Mouse (Mus musculus) heart, adult 9 months (tissue): ENCODE results near the gene Brf1.
A peak's percentile ranks its signal among the peaks of the same experiment; 100 is the strongest.

ENCODE experiments used
- DNase-seq, 2 experiments: peaks; one replicate each; pipeline ENCODE4 v3.0.0; 2022; ENCODE audit warnings: low spot score in 2 of 2

Brf1 gene

GRCm38 (mm10) chr12:112940238-112940637 is 60.3 kb downstream of the Brf1 start:
- DNase-seq, result no peak

GRCm38 (mm10) chr12:112938873-112939565 is 61.5 kb downstream of the Brf1 start:
- no peak for DNase-seq

DNA sequence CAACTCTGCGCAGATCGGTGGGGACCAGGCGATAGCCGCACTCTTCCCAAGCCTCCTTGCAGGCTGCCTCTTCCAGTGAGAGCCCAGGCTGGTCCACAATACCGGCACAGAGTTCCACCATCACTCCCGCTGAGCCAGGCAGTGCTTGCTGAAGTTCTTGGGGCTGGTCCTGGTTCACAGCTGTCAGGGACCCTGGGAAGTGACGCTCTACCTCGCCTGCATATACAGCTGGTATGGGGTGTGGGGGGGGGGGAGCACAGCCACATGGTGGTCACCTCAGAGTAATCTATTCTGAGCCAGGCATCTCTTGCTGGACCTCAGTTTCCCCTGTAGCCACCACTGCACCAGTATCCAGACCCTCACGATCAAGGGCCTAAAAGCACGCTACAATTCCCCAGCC is 62.1 kb downstream of the Brf1 start:
- DNase-seq, result no peak

DNA sequence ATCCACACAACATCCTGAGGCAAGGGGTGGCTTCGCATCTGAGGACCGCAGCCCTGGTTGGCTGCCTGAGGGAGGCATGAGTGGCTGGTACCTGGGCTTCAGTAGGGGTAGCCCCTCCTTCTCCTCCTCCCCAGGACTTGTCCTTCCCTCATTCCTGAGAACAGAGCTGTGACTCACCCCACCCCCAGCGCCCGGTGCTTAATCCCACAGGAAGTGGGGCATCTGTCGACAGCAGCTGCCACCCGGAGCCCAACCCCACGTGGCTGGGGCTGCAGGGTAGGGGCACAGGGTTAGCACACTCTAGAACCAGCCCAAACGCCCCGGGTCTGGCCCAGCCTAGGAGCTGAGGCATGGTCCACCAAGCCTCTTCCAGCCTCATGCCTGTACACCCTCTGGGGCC is 62.6 kb downstream of the Brf1 start:
- no peak for DNase-seq

DNA sequence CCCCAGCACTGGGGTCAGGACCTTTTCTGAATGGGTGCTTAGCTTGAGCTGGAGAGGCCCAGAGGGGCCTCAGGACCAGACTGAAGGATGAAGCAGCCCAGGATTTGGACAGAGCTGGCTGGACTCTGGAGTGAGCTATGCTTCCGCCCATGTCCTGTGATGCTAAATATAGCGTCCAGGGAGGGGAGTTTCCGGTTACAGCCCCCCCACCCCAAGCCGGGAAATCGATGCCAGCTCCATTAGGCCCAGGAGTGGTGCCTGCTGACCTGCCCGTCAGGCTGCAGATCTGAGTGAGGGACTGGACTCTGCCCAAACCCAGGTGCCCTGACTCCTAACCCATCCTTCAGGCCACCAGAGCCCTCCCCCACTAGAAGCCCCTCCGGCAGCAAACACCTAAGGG is 67.9 kb downstream of the Brf1 start:
- no peak for DNase-seq

GRCm38 (mm10) chr12:112929562-112930352 is 70.7 kb downstream of the Brf1 start, which contains the start of gene Jag2:
Jag2 (minus strand) TSS chr12:112929776.
- DNase-seq, result peak; percentile 66 to 78

DNA sequence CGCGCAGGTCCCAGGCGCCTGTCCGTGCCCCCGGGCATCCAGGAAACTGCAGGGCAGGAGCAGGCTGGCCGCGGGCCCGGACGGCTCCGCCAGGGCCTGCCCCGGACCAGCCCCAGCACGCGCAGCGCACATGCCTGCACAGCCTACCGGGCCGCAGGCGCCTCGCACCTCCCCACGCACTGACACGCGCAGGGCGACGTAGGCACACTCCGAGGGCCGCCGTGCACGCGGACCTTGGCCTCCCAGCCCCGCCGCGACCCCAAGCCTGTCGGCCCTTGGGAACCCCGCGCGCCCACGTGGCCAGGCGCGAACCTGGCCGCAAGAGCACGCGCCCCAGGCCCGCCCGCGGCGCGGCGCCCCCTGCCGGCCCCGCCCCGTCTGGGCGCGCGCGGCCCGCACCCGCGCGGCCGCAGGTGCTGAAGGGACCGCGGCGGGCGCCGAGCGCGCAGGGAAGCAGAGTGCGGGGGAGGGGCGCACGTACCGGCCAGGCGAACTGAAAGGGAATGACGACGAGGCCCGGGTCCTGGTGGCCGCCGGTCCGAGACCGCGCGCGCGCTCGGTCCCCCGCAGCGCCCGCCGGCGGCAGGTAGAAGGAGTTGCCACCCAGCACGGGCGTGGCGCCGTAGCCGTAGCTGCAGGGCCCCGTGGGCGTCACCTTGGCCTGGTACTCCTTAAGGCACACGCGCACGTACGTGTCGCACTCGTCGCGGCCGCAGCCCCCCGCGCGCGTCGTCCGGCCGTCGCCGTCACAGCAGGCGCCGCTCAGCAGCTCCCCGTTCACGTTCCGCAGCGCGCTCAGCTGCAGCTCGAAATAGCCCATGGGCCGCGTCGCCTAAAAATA is 71.9 kb downstream of the Brf1 start:
- no peak for DNase-seq

- no peak for DNase-seq
These were observed 73.2 kb downstream of the Brf1 start for GRCm38 (mm10) chr12:112927265-112927664.

GRCm38 (mm10) chr12:112925950-112926349 is 74.6 kb downstream of the Brf1 start:
- DNase-seq, result no peak

GRCm38 (mm10) chr12:112922541-112922940 is 78.0 kb downstream of the Brf1 start:
- no peak for DNase-seq

- no peak for DNase-seq
These were observed 79.0 kb downstream of the Brf1 start for GRCm38 (mm10) chr12:112921518-112921917.

- DNase-seq, result peak; percentile 51 to 68
These were observed 82.6 kb downstream of the Brf1 start for GRCm38 (mm10) chr12:112917906-112918305.

DNA sequence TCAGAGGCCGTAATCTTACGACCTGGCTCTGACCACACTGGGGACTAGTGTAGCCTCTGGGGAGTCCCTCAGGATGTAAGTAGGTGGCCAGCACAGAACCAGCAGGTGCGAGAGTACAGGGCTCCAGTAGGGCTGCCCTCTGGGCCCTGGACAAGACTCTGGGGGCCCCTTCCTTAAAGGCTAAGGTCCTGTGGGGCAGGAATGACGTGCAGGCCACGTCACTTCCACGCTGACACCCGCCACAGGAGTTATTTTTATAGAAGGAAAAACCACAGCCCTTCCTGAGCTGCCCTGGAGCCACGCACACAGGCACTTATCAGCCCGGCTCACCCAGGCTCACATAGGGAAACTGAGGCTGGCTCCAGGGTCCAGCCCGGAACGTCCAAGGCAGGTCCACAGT is 83.0 kb downstream of the Brf1 start:
- DNase-seq, result peak; percentile 61 to 75

DNA sequence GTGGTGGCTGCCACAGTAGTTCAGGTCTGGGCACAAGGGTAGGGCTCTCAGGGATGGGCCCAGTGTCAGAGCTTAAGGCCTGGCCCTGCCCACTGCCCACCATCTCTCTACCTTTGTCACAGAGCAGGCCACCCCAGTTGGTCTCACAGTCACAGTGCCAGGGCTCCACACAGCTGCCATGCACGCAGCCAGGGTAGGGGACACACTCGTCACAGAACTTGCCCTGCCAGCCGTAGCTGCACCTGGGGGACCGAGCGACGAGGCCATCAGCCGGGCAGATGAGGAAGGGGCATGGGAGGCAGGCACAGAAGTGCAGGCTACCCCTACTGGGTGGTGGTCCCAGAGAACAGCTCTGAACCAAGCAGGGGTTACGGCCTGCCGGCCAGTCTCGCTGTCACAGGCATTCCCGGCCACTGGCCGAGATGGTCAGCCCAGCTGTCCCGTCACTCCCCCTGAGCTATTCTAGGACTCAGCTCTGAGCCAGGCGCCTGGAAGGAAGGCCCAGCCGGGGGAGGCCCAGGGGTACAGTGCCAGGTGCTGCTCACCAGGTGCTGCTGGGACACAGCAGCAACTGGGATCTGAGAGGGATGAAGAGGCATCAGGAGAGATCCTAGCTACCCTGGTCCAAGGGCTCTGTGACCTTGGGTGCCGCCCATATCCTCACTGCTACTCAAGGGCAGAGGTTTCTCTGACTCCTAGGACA is 83.7 kb downstream of the Brf1 start:
- DNase-seq, result peak; percentile 69 to 77

DNA sequence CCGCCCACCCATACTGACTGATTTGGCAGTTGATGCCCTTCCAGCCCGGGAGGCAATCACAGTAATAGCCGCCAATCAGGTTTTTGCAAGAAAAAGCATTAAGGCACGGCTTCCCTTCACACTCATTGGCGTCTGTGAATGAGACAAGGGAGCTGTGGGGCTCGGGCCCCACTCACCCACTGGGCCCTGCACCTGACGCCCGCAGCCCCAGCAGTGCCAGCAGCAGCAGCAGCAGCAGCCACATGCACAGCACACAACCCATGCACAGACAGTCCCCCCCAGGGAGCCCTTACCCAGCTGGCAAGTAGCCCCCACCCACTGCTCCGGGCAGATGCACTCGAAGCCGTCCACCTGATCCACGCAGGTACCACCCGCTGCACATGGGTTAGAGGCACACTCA is 84.9 kb downstream of the Brf1 start:
- no peak for DNase-seq

DNA sequence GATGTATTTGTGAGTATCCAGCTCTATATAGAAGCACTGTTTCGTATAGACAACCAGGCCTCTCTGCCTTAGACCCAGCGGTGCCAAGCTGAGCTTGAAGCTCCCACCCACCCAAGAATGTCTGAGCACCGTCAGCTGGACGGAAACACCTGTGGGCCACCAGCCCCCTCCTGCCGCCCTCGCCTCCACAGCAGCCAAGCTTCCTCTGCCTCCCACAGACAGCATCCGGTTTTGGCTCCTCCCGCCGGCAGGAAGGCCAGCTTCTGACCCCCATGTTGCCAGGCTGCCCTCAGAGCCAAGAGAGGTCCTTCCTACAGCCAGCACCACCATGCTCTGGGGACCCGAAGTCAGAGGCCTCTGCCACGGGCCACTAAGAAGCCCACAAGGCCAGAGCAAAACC is 86.0 kb downstream of the Brf1 start:
- peak; percentile 37 to 71 for DNase-seq

DNA sequence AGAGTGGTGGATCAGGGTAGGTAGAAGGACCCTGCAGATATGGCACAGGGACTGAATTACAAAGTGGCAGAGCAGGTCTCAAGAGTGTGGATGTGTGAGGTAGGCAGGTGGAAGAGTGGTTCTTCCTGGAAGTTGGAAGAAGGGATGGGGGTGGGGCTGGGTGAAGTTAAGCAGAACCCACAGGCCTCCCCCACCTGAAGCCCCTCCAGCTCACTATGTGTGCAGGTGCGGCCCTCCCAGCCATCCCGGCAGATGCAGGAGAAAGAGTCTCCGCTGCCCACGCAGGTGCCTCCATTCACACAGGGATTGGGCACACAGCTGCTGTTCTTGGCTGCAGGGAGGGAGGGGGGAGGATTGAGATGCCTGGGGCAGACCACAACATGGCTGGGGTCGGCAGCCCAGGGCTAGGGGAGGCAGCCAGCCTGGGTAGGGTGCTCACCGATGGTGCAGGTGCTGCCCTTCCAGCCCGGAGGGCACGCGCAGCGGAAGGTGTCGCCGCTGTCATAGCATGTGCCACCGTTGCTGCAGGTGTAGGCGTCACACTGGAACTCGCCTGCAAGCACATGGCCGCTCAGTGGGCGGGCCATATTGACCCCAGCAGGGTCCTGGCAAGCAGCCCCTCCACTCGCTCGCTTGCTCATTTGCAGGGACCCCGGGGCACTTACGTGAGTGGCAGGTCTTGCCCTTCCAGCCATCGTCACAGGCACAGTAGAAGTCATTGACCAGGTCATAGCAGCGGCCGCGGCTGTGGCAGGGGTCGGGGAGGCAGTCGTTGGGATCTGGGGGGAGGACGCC is 87.4 kb downstream of the Brf1 start:
- DNase-seq, result no peak

DNA sequence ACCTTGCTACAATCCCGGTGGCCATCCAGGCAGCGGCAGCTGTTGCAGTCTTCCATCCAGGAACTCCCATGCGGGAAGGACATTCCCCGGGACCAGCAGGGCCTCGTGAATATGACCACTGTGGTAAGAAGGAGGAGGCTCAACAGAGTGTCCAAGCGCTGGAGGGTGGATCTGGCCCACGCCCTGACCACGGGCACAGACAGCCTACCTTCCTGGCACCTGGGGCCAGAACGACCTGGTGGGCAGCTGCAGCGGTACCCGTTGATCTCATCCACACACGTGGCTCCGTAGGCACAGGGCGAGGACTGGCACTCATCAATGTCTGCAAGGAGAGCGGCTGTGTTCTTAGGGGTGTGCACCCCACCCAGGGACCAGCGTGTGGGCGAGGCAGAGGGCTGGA is 88.8 kb downstream of the Brf1 start:
- DNase-seq, result no peak
